Mouse (Mus musculus) hindbrain, embryonic 14.5 days (tissue): ENCODE measurements at regions not wholly inside any gene's neighbourhood (a gene's known extent, or its start where the extent isn't known, plus 50 kb on each side); places are given as distances from the start of the nearest gene placed in this dataset.
A peak's percentile ranks its signal among the peaks of the same experiment; 100 is the strongest.

Experiments
- ATAC-seq: fragments of 200-750 bp; cut with Nextera tagmentation; 2 replicates; pipeline ENCODE4 v1.8.0; 2017; ENCODE audit warnings: moderate number of reproducible peaks, mild to moderate bottlenecking, moderate TSS enrichment, moderate library complexity; ENCODE audit not compliant: low FRiP score
- DNase-seq: peaks from one replicate; pipeline ENCODE4 v3.0.0-alpha.2; 2015; ENCODE audit warnings: low spot score
- H3K27ac ChIP-seq: fragments of 300-500 bp; sonication (generic); 2 replicates; pipeline ENCODE4 v1.5.1; 2014; ENCODE audit warnings: mild to moderate bottlenecking, moderate library complexity
- H3K27me3 ChIP-seq: fragments of 300-500 bp; sonication (generic); 2 replicates; pipeline ENCODE4 v1.6.1; 2014; ENCODE audit warnings: mild to moderate bottlenecking, low read length, mixed read lengths; ENCODE audit not compliant: control insufficient read depth, insufficient read depth
- H3K36me3 ChIP-seq: fragments of 300-500 bp; sonication (generic); replicated peaks from 2 replicates; pipeline ENCODE4 v1.6.1; 2014; ENCODE audit not compliant: control insufficient read depth, insufficient read depth
- H3K4me1 ChIP-seq: fragments of 300-500 bp; sonication (generic); replicated peaks from 2 replicates; pipeline ENCODE4 v1.6.1; 2014; ENCODE audit warnings: antibody characterized with exemption, low read length, mixed read lengths; ENCODE audit not compliant: control insufficient read depth, insufficient read depth
- H3K4me2 ChIP-seq: fragments of 300-500 bp; sonication (generic); replicated peaks from 2 replicates; pipeline ENCODE4 v1.6.1; 2014; ENCODE audit warnings: mild to moderate bottlenecking, moderate library complexity
- H3K4me3 ChIP-seq: fragments of 300-500 bp; sonication (generic); replicated peaks from 2 replicates; pipeline ENCODE4 v1.5.1; 2014; ENCODE audit warnings: mild to moderate bottlenecking, low read length
- H3K9ac ChIP-seq: fragments of 300-500 bp; sonication (generic); 2 replicates; pipeline ENCODE4 v1.6.1; 2014
- H3K9me3 ChIP-seq: fragments of 300-500 bp; sonication (generic); 2 replicates; pipeline ENCODE4 v1.6.1; 2016; ENCODE audit warnings: low read length; ENCODE audit not compliant: control insufficient read depth
- WGBS: fragments of 180-500 bp; shearing (Covaris S2); extraction: QIAGEN DNeasy Blood & Tissue Kit; methylation state at CpG from one replicate; pipeline ENCODE4 v1.1.7; 2014; 5-methylcytosine and 5-hydroxymethylcytosine counted together

- Histone ChIP-seq H3K9me3 (no peaks in the 10 kb centered on the region), H3K27me3 (no peaks in the 10 kb centered on the region), H3K36me3 (no peaks in the 10 kb centered on the region), H3K4me2 (no peak overlapping the region), H3K4me1 (no peaks in the 10 kb centered on the region), H3K9ac (no peak overlapping the region), H3K27ac (no peak overlapping the region), H3K4me3 (no peak overlapping the region)
- no peak for DNase-seq
- no peak for ATAC-seq
These were observed 97.9 kb upstream of the Rbfox1 start for GRCm38 (mm10) chr16:5787206-5787605.

GRCm38 (mm10) chr16:5766771-5767421 is 118.3 kb upstream of the Rbfox1 start:
- Histone ChIP-seq H3K4me1 (peaks cover 12% of the 10 kb centered on the region), H3K9ac (peak overlapping the region; percentile 1; the same call in 1 of the 2 replicates), H3K27ac (peak overlapping the region; percentile 82), H3K9me3 (no peaks in the 10 kb centered on the region), H3K4me2 (peak overlapping the region; percentile 19; the same call in 1 of the 2 replicates), H3K4me3 (no peak overlapping the region), H3K27me3 (no peaks in the 10 kb centered on the region), H3K36me3 (no peaks in the 10 kb centered on the region)
- ATAC-seq (peak; percentile 66; the same call in 1 of the 2 replicates), DNase-seq (peak; percentile 62)
- WGBS, result 40% methylated on average over 19 of the region's 19 CpGs

DNA sequence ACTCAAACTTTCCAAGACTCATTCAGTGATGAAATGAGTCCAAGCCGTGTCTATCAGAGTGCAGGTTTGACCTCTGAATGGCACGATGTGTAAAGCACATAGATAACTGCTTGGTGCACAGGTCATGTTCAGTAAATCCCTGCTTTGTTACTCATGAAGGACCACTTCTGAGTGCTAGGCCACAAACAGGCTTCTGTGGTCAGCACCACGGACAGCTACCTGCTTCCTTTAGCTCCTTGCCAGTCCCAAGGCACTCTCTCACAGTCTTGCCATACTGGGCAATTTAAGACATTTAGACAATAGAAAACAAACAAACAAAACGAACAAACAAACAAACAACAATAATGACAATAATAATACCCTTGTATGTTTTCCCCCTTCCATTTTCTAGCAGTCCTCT is 120.0 kb upstream of the Rbfox1 start:
- no peaks in the 10 kb centered on the region for H3K36me3 ChIP-seq
- H3K4me1 ChIP-seq, result peaks cover 12% of the 10 kb centered on the region
- no peak for ATAC-seq
- H3K4me3 ChIP-seq, result no peak overlapping the region
- H3K27ac ChIP-seq, result no peak overlapping the region
- DNase-seq, result no peak
- no peaks in the 10 kb centered on the region for H3K9me3 ChIP-seq
- 38% methylated on average over 4 of the region's 4 CpGs for WGBS
- no peak overlapping the region for H3K9ac ChIP-seq
- no peak overlapping the region for H3K4me2 ChIP-seq
- H3K27me3 ChIP-seq, result no peaks in the 10 kb centered on the region

DNA sequence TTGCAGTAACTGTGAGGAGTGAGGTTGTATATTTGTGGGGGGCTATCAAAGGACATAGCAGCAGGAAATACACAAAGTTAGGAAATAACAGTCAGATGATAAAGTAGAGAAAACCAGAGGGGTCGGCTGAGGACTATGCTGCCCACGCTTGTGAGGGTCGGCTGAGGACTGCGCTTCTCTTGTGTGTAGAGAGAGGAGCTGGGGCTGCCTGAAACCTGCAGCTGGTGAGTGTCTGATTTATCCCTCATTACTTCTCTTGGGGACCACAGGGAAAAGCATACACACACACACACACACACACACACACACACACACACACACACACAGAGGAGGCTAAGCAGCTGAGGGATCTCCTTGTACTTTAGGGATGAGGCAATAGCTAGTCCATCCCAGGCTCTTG is 124.3 kb upstream of the Rbfox1 start:
- 93% methylated on average over 4 of the region's 4 CpGs for WGBS
- Histone ChIP-seq H3K9me3 (no peaks in the 10 kb centered on the region), H3K4me1 (no peaks in the 10 kb centered on the region), H3K36me3 (no peaks in the 10 kb centered on the region), H3K4me3 (no peak overlapping the region), H3K27me3 (no peaks in the 10 kb centered on the region), H3K27ac (no peak overlapping the region), H3K4me2 (no peak overlapping the region), H3K9ac (no peak overlapping the region)
- DNase-seq (no peak), ATAC-seq (no peak)

DNA sequence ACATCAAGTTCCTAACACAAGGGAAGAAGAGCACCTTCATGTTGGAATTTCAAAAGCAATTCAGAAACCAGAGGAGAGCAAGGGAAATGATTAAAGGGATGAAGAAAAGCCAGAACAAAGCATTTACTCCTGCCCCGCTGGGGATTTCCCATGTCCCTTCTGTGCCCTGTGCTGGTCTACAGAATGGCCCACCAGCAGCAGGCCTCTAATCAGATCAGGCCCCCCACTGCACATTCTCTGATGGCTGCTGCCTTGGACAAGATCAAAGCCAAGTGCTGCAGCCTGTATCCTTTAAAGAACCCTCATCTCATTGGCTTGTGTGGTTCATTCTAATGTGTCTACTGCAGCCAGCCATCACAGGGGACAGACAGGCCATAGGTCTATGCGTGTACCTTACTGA is 126.1 kb upstream of the Rbfox1 start:
- no peaks in the 10 kb centered on the region for H3K27me3 ChIP-seq
- no peak overlapping the region for H3K4me3 ChIP-seq
- 83% methylated on average over 2 of the region's 2 CpGs for WGBS
- H3K4me2 ChIP-seq, result no peak overlapping the region
- H3K36me3 ChIP-seq, result no peaks in the 10 kb centered on the region
- H3K27ac ChIP-seq, result no peak overlapping the region
- no peak overlapping the region for H3K9ac ChIP-seq
- DNase-seq (no peak), ATAC-seq (no peak)
- no peaks in the 10 kb centered on the region for H3K9me3 ChIP-seq
- no peaks in the 10 kb centered on the region for H3K4me1 ChIP-seq

DNA sequence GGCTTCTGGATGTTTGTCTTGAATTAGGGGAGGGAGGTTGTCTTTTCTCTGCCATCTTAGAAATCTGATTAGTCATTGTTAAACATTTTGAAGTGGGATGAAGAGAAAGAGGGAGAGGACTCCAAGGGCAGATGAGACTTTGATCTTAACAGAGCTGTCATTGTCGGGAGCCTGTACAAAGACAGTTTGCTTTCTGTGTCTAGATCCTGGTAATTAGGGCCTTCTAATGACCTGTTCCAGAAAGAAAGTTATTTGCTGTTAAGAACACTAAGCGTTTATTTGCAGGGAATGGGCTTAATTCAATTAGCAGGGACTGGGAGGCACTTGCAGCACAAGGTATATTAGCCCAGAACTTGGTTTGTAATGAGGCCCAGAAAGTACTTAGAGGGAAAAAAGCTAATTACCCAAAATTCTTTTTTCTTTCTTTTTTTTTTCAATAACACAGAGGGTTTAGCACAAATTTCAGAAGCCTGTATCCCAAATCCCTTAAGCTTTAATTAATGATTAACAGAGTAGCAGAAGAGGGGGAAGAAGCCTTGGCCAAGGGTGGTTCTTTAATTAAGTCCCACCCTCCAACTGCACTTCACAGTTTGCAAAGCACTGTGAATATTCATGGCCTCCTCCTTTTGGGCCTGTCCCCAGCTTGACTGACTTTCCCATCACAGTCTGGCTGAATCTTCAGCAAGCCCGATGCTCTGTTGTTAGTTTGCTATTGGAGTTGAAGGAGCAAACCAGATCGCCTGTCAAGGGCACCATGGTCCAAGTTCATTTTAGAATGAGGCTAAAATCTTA is 142.2 kb upstream of the Rbfox1 start:
- no peaks in the 10 kb centered on the region for H3K36me3 ChIP-seq
- WGBS, result 66% methylated on average over 4 of the region's 4 CpGs
- DNase-seq, result no peak
- H3K9me3 ChIP-seq, result no peaks in the 10 kb centered on the region
- H3K27me3 ChIP-seq, result no peaks in the 10 kb centered on the region
- ATAC-seq, result no peak
- no peak overlapping the region for H3K27ac ChIP-seq
- H3K9ac ChIP-seq, result no peak overlapping the region
- H3K4me1 ChIP-seq, result no peaks in the 10 kb centered on the region
- no peak overlapping the region for H3K4me2 ChIP-seq
- no peak overlapping the region for H3K4me3 ChIP-seq

- no peak overlapping the region for H3K4me2 ChIP-seq
- 79% methylated on average over 7 of the region's 7 CpGs for WGBS
- H3K4me1 ChIP-seq, result no peaks in the 10 kb centered on the region
- ATAC-seq (no peak), DNase-seq (no peak)
- H3K9me3 ChIP-seq, result no peaks in the 10 kb centered on the region
- H3K9ac ChIP-seq, result no peak overlapping the region
- no peak overlapping the region for H3K27ac ChIP-seq
- no peaks in the 10 kb centered on the region for H3K27me3 ChIP-seq
- H3K4me3 ChIP-seq, result no peak overlapping the region
- H3K36me3 ChIP-seq, result no peaks in the 10 kb centered on the region
These were observed 144.4 kb upstream of the Rbfox1 start for GRCm38 (mm10) chr16:5740776-5741175.

- ATAC-seq (no peak), DNase-seq (no peak)
- Histone ChIP-seq H3K9me3 (no peaks in the 10 kb centered on the region), H3K27me3 (no peaks in the 10 kb centered on the region), H3K4me1 (no peaks in the 10 kb centered on the region), H3K27ac (no peak overlapping the region), H3K36me3 (no peaks in the 10 kb centered on the region), H3K4me3 (no peak overlapping the region), H3K4me2 (no peak overlapping the region), H3K9ac (no peak overlapping the region)
- WGBS, result 79% methylated on average over 4 of the region's 4 CpGs
These were observed 151.5 kb upstream of the Rbfox1 start for GRCm38 (mm10) chr16:5733608-5734007.

GRCm38 (mm10) chr16:5722506-5722905 is 162.6 kb upstream of the Rbfox1 start:
- Histone ChIP-seq H3K4me2 (no peak overlapping the region), H3K4me1 (no peaks in the 10 kb centered on the region), H3K9ac (no peak overlapping the region), H3K9me3 (no peaks in the 10 kb centered on the region), H3K27me3 (no peaks in the 10 kb centered on the region), H3K4me3 (no peak overlapping the region), H3K36me3 (no peaks in the 10 kb centered on the region), H3K27ac (no peak overlapping the region)
- no peak for ATAC-seq
- DNase-seq, result no peak
